Mouse (Mus musculus) urinary bladder, postnatal 14 days (tissue): ENCODE results near the gene Bmpr1b.

Source experiments
- DNase-seq: peaks from one replicate; pipeline ENCODE4 v3.0.0; 2021; ENCODE audit warnings: low spot score

Gene Bmpr1b

DNA sequence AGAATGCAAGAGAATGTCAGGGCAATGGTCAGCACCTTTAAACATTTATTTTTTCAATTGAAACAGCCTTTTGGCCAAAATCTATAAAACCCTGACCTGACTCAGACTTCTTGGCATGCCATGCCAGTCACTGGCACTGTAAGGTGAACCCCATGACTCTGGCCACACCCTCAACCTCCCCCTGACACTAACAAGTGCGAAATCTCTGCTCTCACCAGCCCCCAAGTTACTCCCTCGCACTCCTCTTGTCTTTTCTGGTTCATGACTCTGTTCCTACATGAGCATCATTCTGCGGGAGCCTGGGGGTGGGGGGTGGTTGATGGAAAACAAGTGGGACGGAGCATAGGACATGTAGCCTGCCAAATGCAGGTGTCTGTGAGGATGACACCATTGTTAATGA, 135.1 kb downstream of the Bmpr1b start:
- DNase-seq, result no peak

GRCm38 (mm10) chr3:142019716-142020115, 149.5 kb downstream of the Bmpr1b start:
- DNase-seq, result no peak

- DNase-seq, result no peak
Measured at GRCm38 (mm10) chr3:141984548-141984947, 184.7 kb downstream of the Bmpr1b start.

- DNase-seq, result peak; percentile 3
Measured at GRCm38 (mm10) chr3:141981613-141982432, 187.4 kb downstream of the Bmpr1b start.

DNA sequence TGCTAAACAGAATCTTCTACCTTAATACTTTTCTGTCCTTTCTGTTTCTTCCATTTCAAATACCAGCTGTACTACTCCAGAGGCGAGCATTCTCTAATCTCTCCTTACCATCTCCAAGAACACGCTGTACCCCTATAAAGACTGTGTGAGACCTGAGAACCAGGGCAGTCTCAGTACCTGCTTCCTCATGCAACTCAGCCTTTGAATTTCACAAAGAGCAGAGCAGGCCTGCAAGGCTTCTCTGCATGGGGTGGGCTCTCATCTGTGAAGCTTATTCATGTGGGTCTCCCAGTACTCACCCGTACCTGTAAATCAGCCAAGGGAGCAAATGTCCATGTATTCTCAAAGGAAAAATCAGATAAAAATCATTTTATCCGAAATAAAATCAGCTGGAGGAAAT, 203.0 kb downstream of the Bmpr1b start:
- no peak for DNase-seq

GRCm38 (mm10) chr3:141952931-141953330, 216.3 kb downstream of the Bmpr1b start:
- DNase-seq, result no peak

- DNase-seq, result no peak
Measured at GRCm38 (mm10) chr3:141950642-141951041, 218.6 kb downstream of the Bmpr1b start.

DNA sequence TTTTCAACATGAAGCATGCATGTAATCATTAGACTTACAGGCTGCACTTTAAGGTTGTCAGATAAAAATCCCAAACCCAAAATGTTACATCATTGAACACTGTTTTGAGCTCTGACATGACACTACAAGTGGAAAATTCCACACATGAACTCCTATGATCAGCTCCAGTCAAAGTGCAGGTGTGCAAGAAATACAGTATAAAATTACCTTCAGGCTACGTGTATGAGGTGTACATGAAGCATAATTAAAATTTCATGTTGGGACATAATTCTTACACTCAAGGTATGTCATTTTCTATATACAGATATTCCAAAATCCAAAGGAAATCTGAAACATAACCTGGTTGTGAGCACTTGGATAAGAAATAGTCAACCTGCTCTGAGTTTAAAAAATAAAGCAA, 220.7 kb downstream of the Bmpr1b start:
- no peak for DNase-seq

GRCm38 (mm10) chr3:141948096-141948495, 221.1 kb downstream of the Bmpr1b start:
- no peak for DNase-seq

DNA sequence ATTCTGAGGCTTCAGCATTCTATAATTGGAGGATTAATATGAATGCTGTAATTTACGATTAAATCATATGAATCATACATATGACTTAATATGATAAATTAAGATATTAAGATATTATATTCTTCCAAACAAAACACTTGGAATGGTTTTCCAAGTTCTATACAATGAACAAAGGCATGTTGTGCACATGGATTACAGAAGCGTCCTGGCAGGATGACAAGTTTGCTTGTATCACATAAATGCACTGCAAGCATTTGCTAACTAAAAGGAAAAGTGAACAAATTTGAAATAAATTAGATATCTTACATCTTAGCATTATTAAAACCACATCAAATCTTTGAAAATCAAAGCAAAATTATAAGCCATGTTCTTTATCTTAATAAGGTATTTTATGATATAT, 222.4 kb downstream of the Bmpr1b start:
- no peak for DNase-seq

GRCm38 (mm10) chr3:141943317-141943742, 225.9 kb downstream of the Bmpr1b start:
- DNase-seq, result no peak

GRCm38 (mm10) chr3:141940207-141940606, 229.0 kb downstream of the Bmpr1b start:
- DNase-seq, result no peak

GRCm38 (mm10) chr3:141936594-141937272, 232.5 kb downstream of the Bmpr1b start:
- no peak for DNase-seq

GRCm38 (mm10) chr3:141932956-141933355, 236.3 kb downstream of the Bmpr1b start:
- no peak for DNase-seq

- peak; percentile 20 for DNase-seq
Measured at GRCm38 (mm10) chr3:141931372-141932092, 237.7 kb downstream of the Bmpr1b start.

DNA sequence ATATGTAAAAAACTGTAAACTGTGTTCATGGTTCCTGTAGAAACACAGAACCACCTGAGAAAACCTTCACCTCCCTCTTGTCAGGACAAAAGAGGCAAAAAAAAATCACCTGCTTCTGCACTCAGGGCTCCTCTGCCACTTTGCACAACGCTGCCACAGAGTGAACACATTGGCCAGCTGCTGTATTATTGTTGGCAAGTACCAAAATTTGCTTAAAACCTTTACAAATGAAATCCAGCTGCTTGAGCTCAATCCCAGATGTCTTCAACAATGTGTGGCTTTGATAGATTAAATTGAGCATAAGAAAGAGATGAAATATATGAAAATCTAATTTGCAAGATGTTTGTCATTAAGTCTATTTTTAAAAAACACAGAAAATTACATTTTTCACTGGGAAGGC, 245.8 kb downstream of the Bmpr1b start:
- no peak for DNase-seq

DNA sequence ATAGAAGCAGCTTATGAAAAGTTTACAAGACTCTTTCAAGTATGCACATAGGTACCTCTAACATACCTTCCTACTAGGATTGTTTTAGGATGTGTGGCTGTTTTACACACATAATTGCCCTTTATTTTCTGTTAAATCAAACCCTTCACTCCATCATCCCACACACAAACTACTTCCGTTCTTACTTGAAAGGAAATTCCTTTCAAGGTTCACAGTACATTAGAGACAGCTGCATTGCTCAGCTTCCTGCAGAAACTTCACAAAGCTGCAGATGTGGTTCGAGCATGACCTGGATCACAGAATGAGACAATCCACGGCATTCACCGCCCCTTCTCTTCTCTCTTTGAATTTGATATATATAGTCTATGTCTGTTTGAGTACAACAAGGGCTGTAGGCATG, 248.1 kb downstream of the Bmpr1b start:
- DNase-seq, result no peak

DNA sequence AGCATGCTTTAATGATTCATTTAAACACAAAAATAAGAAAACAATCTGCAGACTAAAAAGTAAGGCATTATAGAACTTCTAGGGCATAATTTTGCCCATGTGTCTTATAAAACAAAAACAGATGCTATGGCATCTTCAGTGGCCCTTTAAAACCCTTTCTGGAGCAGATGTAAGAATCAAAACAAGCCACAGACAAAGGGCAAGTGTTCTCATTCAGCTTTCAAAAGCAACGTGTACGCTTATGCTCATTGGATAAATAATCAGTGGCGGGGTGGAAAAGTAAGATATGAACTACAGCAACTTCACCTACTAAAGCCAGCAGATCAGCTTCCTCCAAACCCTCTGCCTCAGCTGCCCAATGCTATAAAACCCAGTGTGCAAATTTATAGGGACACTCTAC, 249.6 kb downstream of the Bmpr1b start:
- DNase-seq, result no peak

- DNase-seq, result no peak
Measured at GRCm38 (mm10) chr3:141917166-141917565, 252.1 kb downstream of the Bmpr1b start.

DNA sequence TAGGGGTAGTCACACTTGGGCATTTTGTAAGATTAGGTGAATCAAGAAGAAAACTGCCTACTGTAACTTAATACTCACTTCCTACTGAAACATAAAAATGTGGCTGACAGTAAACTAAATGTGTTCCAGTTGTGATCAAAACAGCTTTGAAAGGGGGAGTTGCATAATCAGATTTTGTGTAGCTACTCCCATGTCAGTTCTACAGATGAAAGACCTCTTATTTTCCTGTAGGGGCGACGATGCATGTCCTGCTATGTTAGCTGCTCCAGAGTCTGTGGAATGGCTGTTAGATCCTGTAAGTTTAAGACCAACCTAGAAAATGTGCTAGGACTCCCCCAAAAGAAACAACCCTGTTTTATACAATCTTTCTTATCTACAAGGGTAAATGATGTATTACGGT, 253.2 kb downstream of the Bmpr1b start:
- DNase-seq, result no peak

GRCm38 (mm10) chr3:141914588-141914987, 254.6 kb downstream of the Bmpr1b start:
- no peak for DNase-seq

DNA sequence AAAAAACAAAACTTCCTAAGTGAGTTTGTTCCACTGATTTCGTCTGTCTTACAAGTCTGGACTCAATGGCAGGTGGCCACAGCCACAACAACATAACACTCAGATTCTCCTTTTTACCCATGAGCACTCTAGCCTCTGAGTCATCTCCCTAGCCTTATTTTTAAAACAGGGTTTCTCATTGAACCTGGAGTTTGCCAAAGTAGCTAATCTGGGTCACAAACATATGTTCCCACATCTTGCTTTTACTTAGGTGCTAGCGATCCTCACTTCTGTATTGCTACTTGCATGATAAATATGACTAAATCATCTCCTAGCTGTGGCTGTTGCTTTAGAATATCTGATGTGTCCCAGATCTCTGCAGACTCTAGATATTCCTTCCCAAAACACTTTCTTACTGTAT, 260.1 kb downstream of the Bmpr1b start:
- DNase-seq, result no peak
